Comparison of ENCODE assay signal across 10 mouse cellular contexts in genomic region chr1:51521651-51522050, GRCm38 (mm10).
"Had no signal": no experiment of that assay in that cellular context is flagged by ENCODE, and none has a peak within 500 bp of the region (broad histone marks: within the 10 kb centered on the region; RNA-seq: fewer than 3 reads in every experiment).

No protein-coding gene starts in this region.

- H3K27me3 ChIP-seq: liver, embryonic 13.5 days had no signal

- H3K9ac ChIP-seq: liver, embryonic 13.5 days had no signal

- H3K9me3 ChIP-seq: liver, embryonic 13.5 days had no signal

- H3K36me3 ChIP-seq: liver, embryonic 13.5 days had no signal

- H3K4me2 ChIP-seq: liver, embryonic 13.5 days had no signal

- H3K4me3 ChIP-seq: liver, embryonic 13.5 days had no signal

- DNase-seq: kidney, adult 2 months; kidney, postnatal 25 days; liver, embryonic 13.5 days; lung, adult 2 months; lung, postnatal 14 days; lung, postnatal 4 days; thymus, adult 18-20 months; thymus, postnatal 36 days had no signal

- ATAC-seq: midbrain, embryonic 16.5 days had no signal

- H3K27ac ChIP-seq: kidney, postnatal 0 days; liver, embryonic 13.5 days had no signal
